Mouse (Mus musculus): ENCODE data around the gene Atg14. TPM values are rescaled to one million over a fixed set of nuclear protein-coding genes. Genes with fewer than 3 reads are reported as not detected.

Atg14 gene
- polyA plus RNA-seq, 1 experiment = 4.2 TPM

GRCm38 (mm10) chr14:47510244-47510643 lies 60.2 kb downstream of the Atg14 start:
- Histone ChIP-seq H3K27me3 (ENCODE audit: control insufficient read depth, insufficient read depth, insufficient read length) (no peaks in the 10 kb centered on the region), H3K36me3 (ENCODE audit: control insufficient read depth, insufficient read depth) (no peaks in the 10 kb centered on the region), H3ac (ENCODE audit: control insufficient read depth, insufficient read length) (no peak overlapping the region), H3K4me3 (no peak overlapping the region), H3K79me2 (ENCODE audit: control insufficient read depth, insufficient read depth) (peaks cover 7% of the 10 kb centered on the region), H3K4me2 (ENCODE audit: low read depth) (peak overlapping the region; percentile 55)
- TF ChIP-seq SRF (IDR thresholded peaks at IDR 0.05; ENCODE audit: control insufficient read depth, insufficient read length, low read depth) = no peak
- TF ChIP-seq CEBPB (IDR thresholded peaks at IDR 0.05; ENCODE audit: insufficient read depth, poor library complexity, severe bottlenecking) = no peak
- TF ChIP-seq POLR2AphosphoS2 (IDR thresholded peaks at IDR 0.05; ENCODE audit: insufficient read length, low read depth) = no peak
- no peak for TF ChIP-seq MYOG (IDR thresholded peaks at IDR 0.05; ENCODE audit: control insufficient read depth in 1 of 3, insufficient read depth in 1 of 3, insufficient read length in 2 of 3, low read depth in 2 of 3)
- no peak for TF ChIP-seq USF1 (IDR thresholded peaks at IDR 0.05; ENCODE audit: low read depth)
- TF ChIP-seq MAX (IDR thresholded peaks at IDR 0.05; ENCODE audit: low read depth) = no peak
- TF ChIP-seq E2F4 (IDR thresholded peaks at IDR 0.05; ENCODE audit: insufficient read depth) = no peak
- TF ChIP-seq REST (IDR thresholded peaks at IDR 0.05; ENCODE audit: insufficient read depth, insufficient read length) = no peak
- no peak for TF ChIP-seq TCF12 (IDR thresholded peaks at IDR 0.05; ENCODE audit: insufficient read depth, poor library complexity, severe bottlenecking)
- TF ChIP-seq MYOD1 (IDR thresholded peaks at IDR 0.05; ENCODE audit: control insufficient read depth in 1 of 3, insufficient read length in 2 of 3, low read depth in 2 of 3) = no peak
- no peak for TF ChIP-seq TCF3 (IDR thresholded peaks at IDR 0.05; ENCODE audit: insufficient read length, low read depth)
- TF ChIP-seq POLR2A (IDR thresholded peaks at IDR 0.05; ENCODE audit: insufficient read length, low read depth) = no peak

GRCm38 (mm10) chr14:47508035-47508434 lies 62.4 kb downstream of the Atg14 start:
- TF ChIP-seq SRF (IDR thresholded peaks at IDR 0.05; ENCODE audit: control insufficient read depth, insufficient read length, low read depth) (no peak), REST (IDR thresholded peaks at IDR 0.05; ENCODE audit: insufficient read depth, insufficient read length) (no peak), TCF12 (IDR thresholded peaks at IDR 0.05; ENCODE audit: insufficient read depth, poor library complexity, severe bottlenecking) (no peak), MYOD1 (IDR thresholded peaks at IDR 0.05; ENCODE audit: control insufficient read depth in 1 of 3, insufficient read length in 2 of 3, low read depth in 2 of 3) (no peak)
- no peaks in the 10 kb centered on the region for H3K27me3 ChIP-seq (ENCODE audit: control insufficient read depth, insufficient read depth, insufficient read length)
- H3ac ChIP-seq (ENCODE audit: control insufficient read depth, insufficient read length) = no peak overlapping the region
- no peaks in the 10 kb centered on the region for H3K36me3 ChIP-seq (ENCODE audit: control insufficient read depth, insufficient read depth)
- peaks cover 7% of the 10 kb centered on the region for H3K79me2 ChIP-seq (ENCODE audit: control insufficient read depth, insufficient read depth)
- no peak overlapping the region for H3K4me2 ChIP-seq (ENCODE audit: low read depth)
- H3K4me3 ChIP-seq = no peak overlapping the region

GRCm38 (mm10) chr14:47506676-47507075 lies 63.8 kb downstream of the Atg14 start:
- peaks cover 7% of the 10 kb centered on the region for H3K79me2 ChIP-seq (ENCODE audit: control insufficient read depth, insufficient read depth)
- H3K36me3 ChIP-seq (ENCODE audit: control insufficient read depth, insufficient read depth) = no peaks in the 10 kb centered on the region
- H3K4me2 ChIP-seq (ENCODE audit: low read depth) = peak overlapping the region; percentile 25
- TF ChIP-seq TCF12 (IDR thresholded peaks at IDR 0.05; ENCODE audit: insufficient read depth, poor library complexity, severe bottlenecking) = no peak
- TF ChIP-seq REST (IDR thresholded peaks at IDR 0.05; ENCODE audit: insufficient read depth, insufficient read length) = no peak
- TF ChIP-seq E2F4 (IDR thresholded peaks at IDR 0.05; ENCODE audit: insufficient read depth) = no peak
- TF ChIP-seq POLR2A (IDR thresholded peaks at IDR 0.05; ENCODE audit: insufficient read length, low read depth) = no peak
- TF ChIP-seq USF1 (IDR thresholded peaks at IDR 0.05; ENCODE audit: low read depth) = no peak
- no peak for TF ChIP-seq CEBPB (IDR thresholded peaks at IDR 0.05; ENCODE audit: insufficient read depth, poor library complexity, severe bottlenecking)
- TF ChIP-seq MYOD1 (IDR thresholded peaks at IDR 0.05; ENCODE audit: control insufficient read depth in 1 of 3, insufficient read length in 2 of 3, low read depth in 2 of 3) = no peak
- H3K27me3 ChIP-seq (ENCODE audit: control insufficient read depth, insufficient read depth, insufficient read length) = no peaks in the 10 kb centered on the region
- no peak overlapping the region for H3ac ChIP-seq (ENCODE audit: control insufficient read depth, insufficient read length)
- no peak overlapping the region for H3K4me3 ChIP-seq

GRCm38 (mm10) chr14:47504036-47504435 lies 66.4 kb downstream of the Atg14 start:
- TF ChIP-seq REST (IDR thresholded peaks at IDR 0.05; ENCODE audit: insufficient read depth, insufficient read length) = no peak
- peak in 1 of 3 experiments; percentile 46 for TF ChIP-seq MYOG (IDR thresholded peaks at IDR 0.05; ENCODE audit: control insufficient read depth in 1 of 3, insufficient read depth in 1 of 3, insufficient read length in 2 of 3, low read depth in 2 of 3)
- Histone ChIP-seq H3K4me3 (no peak overlapping the region), H3K36me3 (ENCODE audit: control insufficient read depth, insufficient read depth) (no peaks in the 10 kb centered on the region), H3K4me2 (ENCODE audit: low read depth) (no peak overlapping the region), H3K79me2 (ENCODE audit: control insufficient read depth, insufficient read depth) (no peaks in the 10 kb centered on the region), H3ac (ENCODE audit: control insufficient read depth, insufficient read length) (no peak overlapping the region), H3K27me3 (ENCODE audit: control insufficient read depth, insufficient read depth, insufficient read length) (no peaks in the 10 kb centered on the region)

GRCm38 (mm10) chr14:47498632-47499031 lies 71.8 kb downstream of the Atg14 start:
- no peak overlapping the region for H3ac ChIP-seq (ENCODE audit: control insufficient read depth, insufficient read length)
- no peak for TF ChIP-seq TCF12 (IDR thresholded peaks at IDR 0.05; ENCODE audit: insufficient read depth, poor library complexity, severe bottlenecking)
- no peak for TF ChIP-seq CEBPB (IDR thresholded peaks at IDR 0.05; ENCODE audit: insufficient read depth, poor library complexity, severe bottlenecking)
- TF ChIP-seq MYOD1 (IDR thresholded peaks at IDR 0.05; ENCODE audit: control insufficient read depth in 1 of 3, insufficient read length in 2 of 3, low read depth in 2 of 3) = no peak
- TF ChIP-seq USF1 (IDR thresholded peaks at IDR 0.05; ENCODE audit: low read depth) = no peak
- TF ChIP-seq POLR2AphosphoS2 (IDR thresholded peaks at IDR 0.05; ENCODE audit: insufficient read length, low read depth) = no peak
- no peak for TF ChIP-seq TCF3 (IDR thresholded peaks at IDR 0.05; ENCODE audit: insufficient read length, low read depth)
- TF ChIP-seq MAX (IDR thresholded peaks at IDR 0.05; ENCODE audit: low read depth) = no peak
- no peak for TF ChIP-seq REST (IDR thresholded peaks at IDR 0.05; ENCODE audit: insufficient read depth, insufficient read length)
- no peak for TF ChIP-seq SRF (IDR thresholded peaks at IDR 0.05; ENCODE audit: control insufficient read depth, insufficient read length, low read depth)
- TF ChIP-seq E2F4 (IDR thresholded peaks at IDR 0.05; ENCODE audit: insufficient read depth) = no peak
- TF ChIP-seq MYOG (IDR thresholded peaks at IDR 0.05; ENCODE audit: control insufficient read depth in 1 of 3, insufficient read depth in 1 of 3, insufficient read length in 2 of 3, low read depth in 2 of 3) = no peak
- no peak for TF ChIP-seq POLR2A (IDR thresholded peaks at IDR 0.05; ENCODE audit: insufficient read length, low read depth)
- no peaks in the 10 kb centered on the region for H3K27me3 ChIP-seq (ENCODE audit: control insufficient read depth, insufficient read depth, insufficient read length)
- no peak overlapping the region for H3K4me3 ChIP-seq
- H3K79me2 ChIP-seq (ENCODE audit: control insufficient read depth, insufficient read depth) = peaks cover 10% of the 10 kb centered on the region
- H3K36me3 ChIP-seq (ENCODE audit: control insufficient read depth, insufficient read depth) = no peaks in the 10 kb centered on the region
- no peak overlapping the region for H3K4me2 ChIP-seq (ENCODE audit: low read depth)

Measured in myocyte (in vitro differentiated cells).